Mouse (Mus musculus) neutrophil, adult 5-6 weeks (primary cell): Measurements from ENCODE around the gene Ccl17. TPM values are rescaled to one million over a fixed set of nuclear protein-coding genes. Genes with fewer than 3 reads are reported as not detected.

Experiments used
- ATAC-seq: fragments of 151-379, 151-347 bp; 2 replicates; pipeline ENCODE4 v1.8.0; 2017; ENCODE audit warnings: mild to moderate bottlenecking, moderate TSS enrichment; ENCODE audit not compliant: insufficient number of reproducible peaks, poor library complexity, low FRiP score, severe bottlenecking; ENCODE audit errors: extremely low read depth
- total RNA-seq: library from RNA; stranded (forward); fragments of 200-1000 nt; gene quantifications from 2 replicates; pipeline ENCODE4 v1.2.3, GENCODE M21; 2017

The Ccl17 gene
- not detected in 2 replicates for total RNA-seq

GRCm38 (mm10) chr8:94810153-94810552 lies at the start of gene Ccl17:
Gene Ccl17, plus strand, starts transcription at chr8:94810453.
- no peak for ATAC-seq

GRCm38 (mm10) chr8:94767035-94767434 lies 43.2 kb upstream of the Ccl17 start:
- no peak for ATAC-seq

- no peak for ATAC-seq
Observed at GRCm38 (mm10) chr8:94770945-94771344, 39.3 kb upstream of the Ccl17 start.

GRCm38 (mm10) chr8:94771941-94772670 lies 38.1 kb upstream of the Ccl17 start, which contains the start of gene Cx3cl1:
Gene Cx3cl1, plus strand, starts transcription at chr8:94772009.
- ATAC-seq: no peak

- ATAC-seq: no peak
Observed at GRCm38 (mm10) chr8:94773048-94773447, 37.2 kb upstream of the Ccl17 start.

- no peak for ATAC-seq
Observed at GRCm38 (mm10) chr8:94773700-94774171, 36.5 kb upstream of the Ccl17 start.

- ATAC-seq: no peak
Observed at GRCm38 (mm10) chr8:94774601-94775000, 35.7 kb upstream of the Ccl17 start.

- no peak for ATAC-seq
Observed at GRCm38 (mm10) chr8:94776346-94776745, 33.9 kb upstream of the Ccl17 start.

- no peak for ATAC-seq
Observed at GRCm38 (mm10) chr8:94778036-94778435, 32.2 kb upstream of the Ccl17 start.

GRCm38 (mm10) chr8:94778473-94778872 lies 31.8 kb upstream of the Ccl17 start:
- ATAC-seq: no peak

GRCm38 (mm10) chr8:94778895-94779533 lies 31.2 kb upstream of the Ccl17 start:
- peak; percentile 13; the same call in 1 of the 2 replicates for ATAC-seq

- ATAC-seq: no peak
Observed at GRCm38 (mm10) chr8:94779534-94780294, 30.5 kb upstream of the Ccl17 start.

- no peak for ATAC-seq
Observed at GRCm38 (mm10) chr8:94780491-94781154, 29.6 kb upstream of the Ccl17 start.

- ATAC-seq: no peak
Observed at GRCm38 (mm10) chr8:94781155-94781837, 29.0 kb upstream of the Ccl17 start.

- no peak for ATAC-seq
Observed at GRCm38 (mm10) chr8:94781838-94782235, 28.4 kb upstream of the Ccl17 start.

GRCm38 (mm10) chr8:94783890-94784289 lies 26.4 kb upstream of the Ccl17 start:
- no peak for ATAC-seq

GRCm38 (mm10) chr8:94785247-94785985 lies 24.8 kb upstream of the Ccl17 start:
- ATAC-seq: no peak

GRCm38 (mm10) chr8:94785995-94786595 lies 24.2 kb upstream of the Ccl17 start:
- no peak for ATAC-seq
